8 mouse cellular contexts compared by ENCODE assay signal in the genomic region with DNA sequence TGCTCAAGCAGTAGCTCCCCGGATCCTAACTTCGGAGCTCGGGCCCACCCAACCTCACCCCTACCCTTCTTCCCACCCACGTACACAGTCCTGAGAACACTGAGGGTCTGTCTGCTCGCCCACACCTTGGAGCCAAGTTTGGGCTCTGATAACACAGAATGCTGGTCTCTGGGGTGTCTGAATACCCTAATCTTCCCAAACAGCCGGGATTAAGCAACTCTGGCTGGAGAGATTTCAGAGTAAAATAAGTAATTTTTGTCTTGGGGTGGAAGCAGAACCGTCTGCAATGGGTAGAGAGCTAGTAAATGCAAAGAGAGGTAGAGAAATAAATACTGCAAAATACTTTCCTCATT. TPM values are rescaled to one million over a fixed set of nuclear protein-coding genes. Genes with fewer than 3 reads are reported as not detected.
DNase-seq lines count a peak whose midpoint lies in the region; ATAC-seq and TF ChIP-seq lines count a peak whose summit lies in the region.
"Had no signal": no experiment of that assay in that cellular context is flagged by ENCODE, and none has a peak within 500 bp of the region (broad histone marks: within the 10 kb centered on the region; RNA-seq: fewer than 3 reads in every experiment).

No protein-coding gene starts in this region.

- no peak for TF ChIP-seq CTCF in lung, postnatal 0 days (IDR thresholded peaks at IDR 0.05)
- TF ChIP-seq CTCF in stomach, postnatal 0 days (IDR thresholded peaks at IDR 0.05; ENCODE audit: low read depth) = no peak

- no peak for TF ChIP-seq EP300 in lung, postnatal 0 days (IDR thresholded peaks at IDR 0.05)
- TF ChIP-seq EP300 in stomach, postnatal 0 days (optimal IDR thresholded peaks at IDR 0.05) = no peak

- H3K27me3 ChIP-seq in lung, postnatal 0 days (replicated peaks; ENCODE audit: insufficient read depth, low read length) = no peaks in the 10 kb centered on the region
- no peaks in the 10 kb centered on the region for H3K27me3 ChIP-seq in forebrain, embryonic 13.5 days
- peaks cover 13% of the 10 kb centered on the region; the same call in 1 of the 2 replicates for H3K27me3 ChIP-seq in liver, embryonic 12.5 days (replicated peaks)
- H3K27me3 ChIP-seq in stomach, postnatal 0 days (ENCODE audit: control insufficient read depth, insufficient read depth, low read length) = no peaks in the 10 kb centered on the region

- peak overlapping the region; percentile 64 for H3K4me3 ChIP-seq in lung, postnatal 0 days (ENCODE audit: low read depth, low read length)
- H3K4me3 ChIP-seq in forebrain, embryonic 13.5 days = peak overlapping the region; percentile 73
- H3K4me3 ChIP-seq in liver, embryonic 12.5 days = peak overlapping the region; percentile 71
- H3K4me3 ChIP-seq in stomach, postnatal 0 days (ENCODE audit: low read depth, low read length) = peak overlapping the region; percentile 73

- H3K9ac ChIP-seq in lung, postnatal 0 days (replicated peaks; ENCODE audit: low read depth) = peak overlapping the region; percentile 41; the same call in 1 of the 2 replicates
- peak overlapping the region; percentile 91 for H3K9ac ChIP-seq in forebrain, embryonic 13.5 days
- peak overlapping the region; percentile 79 for H3K9ac ChIP-seq in liver, embryonic 12.5 days
- H3K9ac ChIP-seq in stomach, postnatal 0 days (ENCODE audit: low read length) = peak overlapping the region; percentile 82

- ATAC-seq in lung, postnatal 0 days = no peak
- ATAC-seq in forebrain, embryonic 13.5 days = no peak
- peak; percentile 75 for ATAC-seq in liver, embryonic 12.5 days
- ATAC-seq in stomach, postnatal 0 days (ENCODE audit: low FRiP score, low TSS enrichment) = no peak

- DNase-seq in lung, postnatal 0 days (ENCODE audit: low spot score) = peak; percentile 9
- DNase-seq in lung, postnatal 14 days = no peak
- no peak for DNase-seq in stomach, postnatal 0 days (ENCODE audit: low spot score)
- no peak for DNase-seq in adrenal gland, postnatal 4 days (ENCODE audit: low spot score in 2 of 2)
- no peak for DNase-seq in thymus, postnatal 10 days (ENCODE audit: low spot score in 2 of 2)

- H3K4me2 ChIP-seq in lung, postnatal 0 days (replicated peaks; ENCODE audit: low read depth, low read length) = peak overlapping the region; percentile 95
- peak overlapping the region; percentile 95 for H3K4me2 ChIP-seq in forebrain, embryonic 13.5 days
- H3K4me2 ChIP-seq in liver, embryonic 12.5 days = peak overlapping the region; percentile 98
- peak overlapping the region; percentile 92 for H3K4me2 ChIP-seq in stomach, postnatal 0 days (replicated peaks; ENCODE audit: low read depth)

- no peaks in the 10 kb centered on the region for H3K9me3 ChIP-seq in lung, postnatal 0 days (ENCODE audit: low read length)
- H3K9me3 ChIP-seq in forebrain, embryonic 13.5 days (replicated peaks) = no peaks in the 10 kb centered on the region
- no peaks in the 10 kb centered on the region for H3K9me3 ChIP-seq in liver, embryonic 12.5 days (replicated peaks)
- H3K9me3 ChIP-seq in stomach, postnatal 0 days (ENCODE audit: control insufficient read depth, low read length) = no peaks in the 10 kb centered on the region

- peak overlapping the region; percentile 88 for H3K27ac ChIP-seq in lung, postnatal 0 days (ENCODE audit: low read length)
- peak overlapping the region; percentile 90 for H3K27ac ChIP-seq in forebrain, embryonic 13.5 days
- H3K27ac ChIP-seq in liver, embryonic 12.5 days = peak overlapping the region; percentile 90
- peak overlapping the region; percentile 95 for H3K27ac ChIP-seq in stomach, postnatal 0 days (replicated peaks)

- peaks cover 16% of the 10 kb centered on the region; the same call in 1 of the 2 replicates for H3K4me1 ChIP-seq in lung, postnatal 0 days (ENCODE audit: insufficient read depth, low read depth, low read length)
- peaks cover 32% of the 10 kb centered on the region for H3K4me1 ChIP-seq in forebrain, embryonic 13.5 days
- peaks cover 66% of the 10 kb centered on the region for H3K4me1 ChIP-seq in liver, embryonic 12.5 days
- H3K4me1 ChIP-seq in stomach, postnatal 0 days (replicated peaks; ENCODE audit: control insufficient read depth, insufficient read depth) = peaks cover 2% of the 10 kb centered on the region; the same call in 1 of the 2 replicates

- 9% methylated on average over 7 of the region's 7 CpGs for WGBS in lung, postnatal 0 days
- 4% methylated on average over 7 of the region's 7 CpGs for WGBS in forebrain, embryonic 13.5 days
- 2% methylated on average over 7 of the region's 7 CpGs for WGBS in liver, embryonic 12.5 days (ENCODE audit: insufficient replicate concordance)
- WGBS in stomach, postnatal 0 days = 20% methylated on average over 7 of the region's 7 CpGs

- 0 out of 2 replicates have a peak, but pooled peaks cover 6% of the 10 kb centered on the region for H3K36me3 ChIP-seq in lung, postnatal 0 days (ENCODE audit: insufficient read depth, low read length)
- H3K36me3 ChIP-seq in forebrain, embryonic 13.5 days (ENCODE audit: poor library complexity, severe bottlenecking) = peaks cover 39% of the 10 kb centered on the region
- H3K36me3 ChIP-seq in liver, embryonic 12.5 days = peaks cover 38% of the 10 kb centered on the region
- peaks cover 5% of the 10 kb centered on the region; the same call in 1 of the 2 replicates for H3K36me3 ChIP-seq in stomach, postnatal 0 days (ENCODE audit: control insufficient read depth, insufficient read depth, low read length)

RNA-seq across cellular contexts. Expression of gene Arhgef40, which starts 1.6 kb away (rescaled TPM):
- 46.3 and 56.6 TPM in 2 replicates for polyA plus RNA-seq in lung, postnatal 0 days (2015; fragmentation: Nextera tagmentation; extraction: Ambion mirVana)
- 75.9 and 84.7 TPM in 2 replicates for polyA plus RNA-seq in forebrain, embryonic 13.5 days (2015; fragmentation: Nextera tagmentation; extraction: Ambion mirVana)
- 34.8 and 40.1 TPM in 2 replicates for polyA plus RNA-seq in liver, embryonic 12.5 days (2016; fragmentation: Nextera tagmentation; extraction: Ambion mirVana)
- polyA plus RNA-seq in stomach, postnatal 0 days (2015; fragmentation: Nextera tagmentation; extraction: Ambion mirVana) = 32.9 and 36.4 TPM in 2 replicates
- 100 to 1,000 TPM; 102 to 110 TPM for total RNA-seq in adrenal gland, postnatal 4 days (2021)

RNA-seq across cellular contexts. Expression of gene Tmem253, which starts 29.3 kb away (rescaled TPM):
- 0.66 and 0.96 TPM in 2 replicates for polyA plus RNA-seq in lung, postnatal 0 days (2015; fragmentation: Nextera tagmentation; extraction: Ambion mirVana)
- 0.63 and 0.96 TPM in 2 replicates for polyA plus RNA-seq in forebrain, embryonic 13.5 days (2015; fragmentation: Nextera tagmentation; extraction: Ambion mirVana)
- polyA plus RNA-seq in liver, embryonic 12.5 days (2016; fragmentation: Nextera tagmentation; extraction: Ambion mirVana) = 0.32 and 0.39 TPM in 2 replicates
- 4.6 and 4.9 TPM in 2 replicates for polyA plus RNA-seq in stomach, postnatal 0 days (2015; fragmentation: Nextera tagmentation; extraction: Ambion mirVana)
- 1 to 10 TPM; 1.6 to 3.6 TPM for total RNA-seq in adrenal gland, postnatal 4 days (2021)

RNA-seq across cellular contexts. Expression of gene Zfp219, which starts 34.4 kb away (rescaled TPM):
- 23.0 and 24.1 TPM in 2 replicates for polyA plus RNA-seq in lung, postnatal 0 days (2015; fragmentation: Nextera tagmentation; extraction: Ambion mirVana)
- 52.3 and 58.6 TPM in 2 replicates for polyA plus RNA-seq in forebrain, embryonic 13.5 days (2015; fragmentation: Nextera tagmentation; extraction: Ambion mirVana)
- polyA plus RNA-seq in liver, embryonic 12.5 days (2016; fragmentation: Nextera tagmentation; extraction: Ambion mirVana) = 15.3 and 15.8 TPM in 2 replicates
- 18.1 and 18.5 TPM in 2 replicates for polyA plus RNA-seq in stomach, postnatal 0 days (2015; fragmentation: Nextera tagmentation; extraction: Ambion mirVana)
- 10 to 100 TPM; 84.4 to 84.6 TPM for total RNA-seq in adrenal gland, postnatal 4 days (2021)

RNA-seq across cellular contexts. Expression of gene Olfr221, which starts 56.1 kb away (rescaled TPM):
- polyA plus RNA-seq in lung, postnatal 0 days (2015; fragmentation: Nextera tagmentation; extraction: Ambion mirVana) = 0.08 TPM in 1 of 2 replicates, not detected in the other
- not detected in 2 replicates for polyA plus RNA-seq in forebrain, embryonic 13.5 days (2015; fragmentation: Nextera tagmentation; extraction: Ambion mirVana)
- polyA plus RNA-seq in liver, embryonic 12.5 days (2016; fragmentation: Nextera tagmentation; extraction: Ambion mirVana) = not detected in 2 replicates
- polyA plus RNA-seq in stomach, postnatal 0 days (2015; fragmentation: Nextera tagmentation; extraction: Ambion mirVana) = not detected in 2 replicates
- not detected for total RNA-seq in adrenal gland, postnatal 4 days (2021)
- total RNA-seq: left cerebral cortex, postnatal 14 days had no signal

Comparison
In these comparisons a context has a peak if more than half of its experiments do, and no peak if none do; other contexts are left out.
1. H3K9ac ChIP-seq: peak in every context shown above with its lines; median percentile 91 in forebrain, embryonic 13.5 days; 82 in stomach, postnatal 0 days; 79 in liver, embryonic 12.5 days; 41 in lung, postnatal 0 days.